Mouse (Mus musculus): ENCODE results near the gene Tmc6.

DNA sequence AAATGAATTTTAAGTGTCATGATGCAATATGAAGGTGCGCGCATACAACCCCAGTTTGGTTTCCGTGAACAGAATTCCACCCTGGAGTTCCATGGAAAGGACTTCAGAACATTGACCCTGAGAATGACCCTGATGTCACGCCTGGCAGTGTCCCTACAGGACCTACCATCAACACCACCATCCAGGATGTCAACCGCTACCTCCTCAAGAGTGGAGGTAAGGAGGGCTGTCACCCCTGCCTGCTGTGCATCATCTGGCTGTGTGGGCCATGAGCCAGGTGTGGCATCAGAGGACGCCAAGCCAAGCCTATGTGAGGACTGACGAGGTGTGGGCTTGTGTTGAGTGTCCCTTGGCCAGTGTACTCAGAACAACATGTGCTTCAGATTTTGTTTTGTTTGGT is 26.1 kb downstream of the Tmc6 start:
- TF ChIP-seq POLR2A (IDR thresholded peaks at IDR 0.05; ENCODE audit: extremely low read depth, insufficient read depth, low read length) (no peak), CTCF (IDR thresholded peaks at IDR 0.05; ENCODE audit: low read depth, low read length) (no peak)
